Mouse (Mus musculus) T-helper 2 cell (primary cell): Measurements from ENCODE around the gene Tspyl4.
"Not testable (repeated sequence)": the region's sequence is repeated elsewhere in the genome, so short reads cannot be mapped to it uniquely, and the experiment has no call there.

Experiments
- in situ Hi-C: fragments of 300-600 bp; cut with MboI, MseI; formaldehyde crosslinking; loops from one replicate; pipeline ENCODE4 v1.15.1; 2025; ENCODE audit warnings: high pct_unique_total_duplicates

The Tspyl4 gene

GRCm38 (mm10) chr10:34297299-34297979, at the start of gene Tspyl4:
Tspyl4 (plus strand) TSS chr10:34297442.
- in situ Hi-C loops: no loop called here

- in situ Hi-C loops: no loop called here
Observed at GRCm38 (mm10) chr10:34247757-34248156, 49.5 kb upstream of the Tspyl4 start.

DNA sequence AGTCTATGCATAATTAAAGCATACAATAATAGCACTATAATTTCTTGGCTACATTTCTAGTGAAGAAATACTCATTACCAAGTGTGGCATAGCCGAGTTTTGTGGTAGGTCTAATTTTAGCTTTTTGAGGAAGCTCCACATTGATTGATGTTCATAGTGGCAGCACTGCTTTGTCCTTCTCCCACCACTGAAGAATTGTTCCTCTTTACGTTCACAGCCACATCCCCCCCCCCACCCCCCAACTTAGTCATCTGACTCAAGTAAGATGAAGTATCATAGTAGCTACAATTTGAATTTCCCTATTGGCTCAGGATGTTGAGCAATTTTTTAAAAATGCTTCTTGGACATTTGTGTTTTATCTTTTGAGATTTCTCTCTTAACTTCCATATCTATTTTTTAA, 47.6 kb upstream of the Tspyl4 start:
- in situ Hi-C loops: no loop called here

- in situ Hi-C loops: not testable (repeated sequence)
Observed at GRCm38 (mm10) chr10:34252833-34253232, 44.4 kb upstream of the Tspyl4 start.

DNA sequence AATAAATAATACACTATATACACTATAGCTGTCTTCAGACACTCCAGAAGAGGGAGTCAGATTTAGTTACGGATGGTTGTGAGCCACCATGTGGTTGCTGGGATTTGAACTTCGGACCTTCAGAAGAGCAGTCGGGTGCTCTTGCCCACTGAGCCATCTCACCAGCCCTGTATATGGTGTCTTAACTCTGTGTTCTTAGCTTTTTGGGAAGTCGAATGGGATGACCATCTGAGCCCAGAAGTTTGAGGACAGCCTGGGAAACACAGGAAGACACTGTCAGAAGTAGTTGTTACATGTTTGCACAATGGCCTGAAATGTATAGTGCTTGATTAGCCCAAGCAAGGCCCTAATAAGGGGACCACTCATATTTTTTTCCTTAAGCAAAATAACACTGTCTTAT, 32.1 kb upstream of the Tspyl4 start:
- in situ Hi-C loops: no loop called here

DNA sequence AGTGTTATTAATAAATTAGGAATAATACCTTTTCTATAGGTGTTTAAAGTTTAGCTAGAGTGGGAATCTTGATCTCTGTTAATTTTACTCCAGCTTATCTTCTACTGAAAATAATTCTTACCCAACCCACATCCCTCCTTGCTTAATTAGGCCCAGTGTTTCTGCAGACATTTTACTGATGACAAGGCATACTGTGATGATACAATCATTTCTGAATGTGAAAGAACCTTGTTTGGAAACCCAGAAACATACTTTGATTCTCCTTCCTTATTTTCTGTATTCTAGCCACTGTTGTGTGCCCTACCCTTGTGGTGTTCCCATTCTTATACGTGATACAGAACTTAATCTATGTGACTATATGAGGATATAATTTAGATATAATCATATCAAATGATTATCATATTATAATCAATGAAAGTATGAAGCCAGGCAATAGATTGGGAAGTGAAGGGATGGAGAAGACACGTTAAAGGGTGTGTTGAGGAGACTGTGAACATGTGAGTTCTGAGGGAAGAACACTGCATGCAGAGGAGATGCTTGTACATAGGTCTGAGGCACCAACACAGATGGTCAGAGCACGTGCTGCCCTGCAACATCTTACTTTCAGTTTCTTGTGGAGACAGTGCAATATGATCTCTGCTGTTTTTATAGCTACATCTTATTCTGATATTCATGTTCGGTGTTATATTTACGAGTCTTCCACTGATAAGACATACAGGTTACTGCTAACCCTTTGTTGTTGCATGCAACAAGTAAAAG, 29.8 kb upstream of the Tspyl4 start:
- in situ Hi-C loops: no loop called here

DNA sequence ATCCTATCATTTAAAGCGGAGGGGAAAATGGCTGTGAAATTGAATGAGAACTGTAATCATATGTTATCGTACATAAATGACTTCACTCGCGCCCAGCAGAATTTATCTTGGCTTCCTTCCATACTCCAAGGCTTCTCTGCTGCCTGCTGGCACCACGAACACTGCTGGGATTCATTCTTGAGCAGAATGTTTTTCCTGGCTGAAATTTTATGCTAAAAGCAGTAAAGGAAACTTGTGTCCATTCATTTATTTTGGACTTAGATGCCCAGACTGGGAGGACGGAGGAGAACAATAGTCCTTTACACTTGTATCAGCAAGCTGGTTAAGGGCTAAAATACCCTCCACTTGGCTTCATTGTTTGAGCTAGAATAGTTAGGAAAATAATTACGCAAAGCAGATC, 25.6 kb upstream of the Tspyl4 start:
- in situ Hi-C loops: no loop called here

DNA sequence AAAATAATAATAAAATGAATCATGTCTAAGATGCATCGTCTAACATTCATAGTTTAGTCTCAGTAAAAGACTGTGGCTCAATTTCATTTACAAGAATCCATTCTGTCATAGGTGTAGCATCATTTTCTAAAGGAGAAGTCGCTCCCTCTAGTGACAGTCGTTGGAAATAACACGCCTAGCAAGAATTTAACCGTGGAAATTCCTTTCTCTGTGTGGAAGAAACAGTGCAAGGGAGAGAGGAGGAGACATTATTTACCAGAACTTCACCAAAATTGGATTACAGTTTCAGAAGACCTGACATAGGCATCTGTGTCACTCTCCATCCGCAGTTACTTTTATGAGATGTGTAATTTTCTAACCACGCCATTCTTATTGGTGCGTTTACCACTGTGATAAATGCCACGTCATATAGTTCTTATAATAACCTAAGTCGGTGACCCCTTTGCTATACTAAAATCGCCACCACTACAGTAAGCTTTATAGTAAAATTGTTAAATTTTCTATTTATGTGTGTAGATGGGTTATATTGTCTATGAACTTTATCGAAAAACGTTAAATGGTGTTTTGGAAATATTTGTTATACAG, 16.6 kb upstream of the Tspyl4 start:
- in situ Hi-C loops: loop anchor here (5.0 kb wide), 1 partner anchor 263 kb away; the partner anchor contains the start of gene Rwdd1

DNA sequence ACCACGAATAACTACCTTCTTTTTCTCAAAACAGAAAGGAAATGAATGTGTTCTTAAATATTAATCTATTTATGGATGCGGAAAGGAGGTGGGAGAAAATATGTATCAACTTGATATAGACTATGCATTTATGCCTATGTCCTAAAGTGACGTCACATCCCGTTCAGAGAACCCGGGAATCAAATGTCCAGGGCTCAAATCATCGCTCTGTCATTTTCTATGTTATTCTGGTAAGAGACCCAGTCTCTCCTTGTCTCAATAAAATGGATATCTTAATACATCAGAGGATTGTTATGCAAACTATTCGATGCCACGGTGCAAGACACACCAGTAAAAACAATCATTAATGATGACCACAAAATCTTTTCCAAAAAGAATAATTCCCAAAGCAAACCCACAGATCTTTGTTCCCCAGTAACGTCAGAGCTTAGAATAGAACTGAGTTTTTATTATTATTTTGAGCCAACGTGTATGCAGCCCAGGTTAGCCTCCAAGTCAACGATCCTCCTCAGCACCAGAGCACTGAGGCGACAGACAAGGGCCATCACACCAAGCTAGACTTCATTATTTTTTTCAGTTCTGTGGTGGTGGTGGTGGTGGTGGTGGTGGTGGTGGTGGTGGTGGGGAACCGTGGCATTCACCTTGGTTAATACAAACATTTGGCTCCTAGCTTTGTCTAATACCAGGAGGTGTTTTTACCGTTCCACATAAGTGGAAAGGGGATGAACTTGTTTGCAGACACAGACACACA, 15.9 kb upstream of the Tspyl4 start:
- in situ Hi-C loops: loop anchor here (5.0 kb wide), 1 partner anchor 264 kb away; the partner anchor contains the start of gene Rwdd1

- in situ Hi-C loops: loop anchor here (5.0 kb wide), 1 partner anchor 265 kb away; the partner anchor contains the start of gene Rwdd1
Observed at GRCm38 (mm10) chr10:34281962-34282388, 15.3 kb upstream of the Tspyl4 start, which contains the start of gene Tspyl1. Tspyl1 (plus strand) TSS chr10:34282190.

- in situ Hi-C loops: loop anchor here (5.0 kb wide), 1 partner anchor 265 kb away; the partner anchor contains the start of gene Rwdd1
Observed at GRCm38 (mm10) chr10:34282420-34283238, 14.6 kb upstream of the Tspyl4 start.

GRCm38 (mm10) chr10:34296911-34297298, 337 bp upstream of the Tspyl4 start:
- in situ Hi-C loops: no loop called here

DNA sequence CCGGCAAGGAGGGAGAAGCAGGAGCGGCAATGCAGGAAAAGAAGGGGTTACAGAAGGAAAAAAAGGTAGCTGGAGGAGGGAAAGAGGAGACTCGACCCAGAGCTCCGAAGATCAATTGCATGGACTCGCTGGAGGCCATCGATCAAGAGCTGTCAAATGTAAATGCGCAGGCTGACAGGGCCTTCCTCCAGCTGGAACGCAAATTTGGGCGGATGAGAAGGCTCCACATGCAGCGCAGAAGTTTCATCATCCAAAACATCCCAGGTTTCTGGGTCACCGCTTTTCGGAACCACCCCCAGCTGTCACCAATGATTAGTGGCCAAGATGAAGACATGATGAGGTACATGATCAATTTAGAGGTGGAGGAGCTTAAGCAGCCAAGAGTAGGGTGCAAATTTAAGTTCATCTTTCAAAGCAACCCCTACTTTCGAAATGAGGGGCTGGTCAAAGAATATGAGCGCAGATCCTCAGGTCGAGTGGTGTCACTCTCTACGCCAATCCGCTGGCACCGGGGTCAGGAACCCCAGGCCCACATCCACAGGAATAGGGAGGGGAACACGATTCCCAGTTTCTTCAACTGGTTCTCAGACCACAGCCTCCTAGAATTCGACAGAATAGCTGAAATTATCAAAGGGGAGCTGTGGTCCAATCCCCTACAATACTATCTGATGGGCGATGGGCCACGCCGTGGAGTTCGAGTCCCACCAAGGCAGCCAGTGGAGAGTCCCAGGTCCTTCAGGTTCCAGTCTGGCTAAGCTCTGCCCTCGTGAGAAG, 925 bp downstream of the Tspyl4 start:
- in situ Hi-C loops: no loop called here

DNA sequence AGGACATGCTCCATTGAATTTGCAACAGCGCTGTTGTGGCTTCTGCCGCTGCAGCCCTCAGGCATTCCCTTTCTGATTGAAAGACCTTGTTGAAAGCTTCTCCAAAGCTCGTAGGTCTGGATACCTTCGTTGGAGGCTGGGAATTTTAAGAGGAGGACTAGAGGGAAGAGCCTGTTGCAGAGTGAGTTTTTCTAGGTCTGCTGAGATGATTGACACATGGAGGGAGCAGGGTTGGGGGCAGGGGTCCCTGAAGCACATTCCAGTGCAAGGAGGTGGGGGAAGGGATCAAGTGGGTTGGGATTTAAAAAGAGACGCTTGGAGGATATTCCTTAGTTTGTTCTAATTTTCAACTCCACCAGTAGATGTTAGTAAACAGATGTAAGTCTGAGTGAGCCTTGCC, 3.1 kb downstream of the Tspyl4 start:
- in situ Hi-C loops: no loop called here

DNA sequence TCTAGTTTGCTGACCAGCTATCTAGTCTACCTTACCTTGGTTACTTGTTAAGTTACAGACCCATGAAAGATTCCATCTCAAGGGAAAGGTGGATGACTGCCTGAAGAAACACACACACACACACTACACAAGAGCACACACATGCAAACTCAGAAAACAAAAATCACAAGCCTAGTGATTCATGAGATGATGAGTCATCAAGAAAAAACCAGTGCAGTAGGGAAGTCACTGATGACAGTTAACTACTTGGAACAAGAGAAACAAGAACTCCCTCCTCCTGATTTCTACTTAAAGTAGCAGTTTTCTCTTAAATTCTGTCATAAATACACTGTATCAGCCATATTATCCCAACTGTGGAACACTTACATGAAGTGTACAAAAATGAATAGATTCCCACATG, 9.8 kb downstream of the Tspyl4 start:
- in situ Hi-C loops: no loop called here

DNA sequence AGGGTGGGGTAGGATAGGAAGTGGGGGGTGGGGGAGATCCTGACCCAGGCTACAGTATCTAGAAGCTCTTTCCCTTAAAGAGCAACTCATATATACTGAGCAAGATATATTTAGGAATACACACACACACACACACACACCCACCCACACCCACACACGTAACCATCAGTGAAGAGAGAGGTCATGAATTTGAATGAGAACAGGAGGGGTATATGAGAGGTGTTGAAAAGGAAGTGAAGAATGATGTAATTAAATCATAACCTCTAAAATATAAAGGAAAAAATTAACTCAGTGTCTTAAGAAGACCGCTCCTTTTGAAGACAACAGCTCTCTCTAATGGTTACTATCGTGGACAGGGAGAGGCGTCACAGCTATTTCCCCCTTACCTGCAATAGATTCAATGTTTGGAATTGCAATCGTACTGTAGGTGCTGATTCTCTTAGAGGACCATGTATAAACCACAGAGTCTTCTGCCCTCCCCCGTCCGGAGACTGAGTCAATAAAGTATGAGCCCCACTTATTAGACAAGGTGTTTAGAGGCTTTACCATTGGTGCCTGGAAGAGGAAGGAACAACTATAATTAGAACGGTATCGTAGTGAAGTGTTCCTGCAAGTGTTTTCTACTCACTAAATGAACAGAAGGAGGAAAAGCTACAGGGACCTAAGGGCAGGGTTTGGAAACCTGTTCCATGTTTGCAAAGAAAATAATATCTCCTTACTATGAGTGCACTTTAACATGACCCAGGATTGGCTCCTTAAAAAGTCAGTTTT, 12.9 kb downstream of the Tspyl4 start:
- in situ Hi-C loops: no loop called here

DNA sequence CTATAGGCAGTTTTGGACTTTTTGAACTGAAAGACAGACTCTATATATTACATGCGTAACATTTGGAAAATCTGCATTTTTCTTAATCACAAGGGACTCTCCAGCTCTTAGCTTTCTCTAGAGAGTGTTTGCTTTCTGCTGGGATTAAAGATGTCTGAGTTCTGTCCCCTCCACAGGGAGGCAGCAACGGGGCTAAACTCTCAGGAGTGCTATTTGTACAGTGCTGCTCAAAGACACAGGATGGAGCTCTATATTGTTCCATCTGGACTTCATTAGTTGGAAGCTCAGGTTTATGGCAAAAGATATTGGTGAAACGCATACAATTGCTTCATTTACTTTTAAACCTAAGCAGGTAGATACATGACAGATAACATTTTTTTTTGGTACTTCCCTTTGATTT, 15.3 kb downstream of the Tspyl4 start:
- in situ Hi-C loops: no loop called here

GRCm38 (mm10) chr10:34316571-34317216, 19.5 kb downstream of the Tspyl4 start:
- in situ Hi-C loops: loop anchor here (5.0 kb wide), 1 partner anchor 46 kb away; no protein-coding TSS in a partner anchor

GRCm38 (mm10) chr10:34317217-34317606, 20.0 kb downstream of the Tspyl4 start:
- in situ Hi-C loops: loop anchor here (5.0 kb wide), 1 partner anchor 45 kb away; no protein-coding TSS in a partner anchor
